Mouse (Mus musculus) left cerebral cortex, adult 9 months (tissue): ENCODE results near the gene Gm20547.
A peak's percentile ranks its signal among the peaks of the same experiment; 100 is the strongest.
"Not testable (repeated sequence)": the region's sequence is repeated elsewhere in the genome, so short reads cannot be mapped to it uniquely, and the experiment has no call there.

Experiments
- DNase-seq, 2 experiments: peaks; one replicate each; pipeline ENCODE4 v3.0.0; 2022; ENCODE audit warnings: low spot score in 2 of 2

Gene Gm20547

GRCm38 (mm10) chr17:34853511-34853910, 28.3 kb downstream of the Gm20547 start:
- no peak for DNase-seq

GRCm38 (mm10) chr17:34850517-34851125, 31.2 kb downstream of the Gm20547 start:
- DNase-seq, result no peak

GRCm38 (mm10) chr17:34849722-34850516, 31.9 kb downstream of the Gm20547 start, which contains the start of the genes Skiv2l and Nelfe:
Gene Skiv2l, minus strand, starts transcription at chr17:34850210.
Gene Nelfe, plus strand, starts transcription at chr17:34850391.
- peak; percentile 92 to 97 for DNase-seq

GRCm38 (mm10) chr17:34847615-34848014, 34.2 kb downstream of the Gm20547 start:
- no peak for DNase-seq

GRCm38 (mm10) chr17:34847192-34847591, 34.6 kb downstream of the Gm20547 start:
- DNase-seq, result no peak

GRCm38 (mm10) chr17:34844884-34845283, 37.0 kb downstream of the Gm20547 start:
- no peak for DNase-seq

GRCm38 (mm10) chr17:34840736-34841307, 41.0 kb downstream of the Gm20547 start:
- no peak for DNase-seq

GRCm38 (mm10) chr17:34838785-34839184, 43.1 kb downstream of the Gm20547 start:
- DNase-seq, result no peak

- no peak for DNase-seq
Observed at GRCm38 (mm10) chr17:34837464-34838324, 44.1 kb downstream of the Gm20547 start.

- peak; percentile 96 to 97 for DNase-seq
Observed at GRCm38 (mm10) chr17:34836856-34837221, 45.0 kb downstream of the Gm20547 start, which contains the start of the genes Stk19 and Dxo. Gene Stk19, minus strand, starts transcription at chr17:34836945. Gene Dxo, plus strand, starts transcription at chr17:34837019.

GRCm38 (mm10) chr17:34836155-34836855, 45.5 kb downstream of the Gm20547 start:
- no peak for DNase-seq

GRCm38 (mm10) chr17:34830776-34831175, 51.1 kb downstream of the Gm20547 start:
- DNase-seq, result not testable (repeated sequence)

- no peak for DNase-seq
Observed at GRCm38 (mm10) chr17:34814818-34815370, 66.9 kb downstream of the Gm20547 start.

GRCm38 (mm10) chr17:34813747-34814146, 68.1 kb downstream of the Gm20547 start:
- DNase-seq, result not testable (repeated sequence)

- DNase-seq, result no peak
Observed at GRCm38 (mm10) chr17:34811275-34811674, 70.6 kb downstream of the Gm20547 start.

GRCm38 (mm10) chr17:34810811-34811210, 71.0 kb downstream of the Gm20547 start:
- DNase-seq, result not testable (repeated sequence)

- not testable (repeated sequence) for DNase-seq
Observed at GRCm38 (mm10) chr17:34810411-34810810, 71.4 kb downstream of the Gm20547 start.

GRCm38 (mm10) chr17:34808599-34809205, 73.1 kb downstream of the Gm20547 start:
- no peak for DNase-seq

GRCm38 (mm10) chr17:34807176-34807575, 74.7 kb downstream of the Gm20547 start:
- no peak for DNase-seq
